Mouse (Mus musculus) heart, adult 2 months (tissue): ENCODE results near the gene Cep295nl.

Experiments
- CTCF ChIP-seq: fragments of 200-600 bp; IDR thresholded peaks from 2 replicates; pipeline ENCODE4 v1.8.1; 2022; ENCODE audit warnings: antibody characterized with exemption, mild to moderate bottlenecking, moderate library complexity
- POLR2A ChIP-seq: fragments of 200-500 bp; IDR thresholded peaks from 2 replicates; pipeline ENCODE4 v1.6.1; 2011; ENCODE audit warnings: mild to moderate bottlenecking, low read depth, low read length, control low read depth; ENCODE audit not compliant: insufficient read depth

DNA sequence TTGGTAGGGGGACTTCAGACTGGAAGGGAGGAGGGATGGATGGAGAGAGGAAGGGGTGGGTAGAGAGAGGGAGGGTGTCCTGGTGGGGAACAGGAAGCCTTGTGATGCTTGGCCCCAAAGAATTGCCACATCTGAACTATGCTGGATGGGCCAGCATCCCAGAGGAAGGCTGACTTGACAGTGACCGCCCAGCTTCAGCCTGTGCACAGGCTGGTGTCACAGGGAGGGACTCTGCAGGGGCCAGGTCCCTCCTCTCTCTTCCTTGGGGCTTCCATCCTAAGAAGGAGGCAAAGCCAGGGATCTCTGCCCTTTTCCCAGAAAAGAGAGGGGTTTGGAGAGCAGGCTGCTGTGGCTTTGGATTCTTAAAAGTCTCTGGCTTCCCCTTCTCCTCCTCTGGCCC lies 20.2 kb upstream of the Cep295nl start:
- TF ChIP-seq CTCF (no peak), POLR2A (no peak)
